ENCODE assay signal across 8 mouse cellular contexts in the genomic region with DNA sequence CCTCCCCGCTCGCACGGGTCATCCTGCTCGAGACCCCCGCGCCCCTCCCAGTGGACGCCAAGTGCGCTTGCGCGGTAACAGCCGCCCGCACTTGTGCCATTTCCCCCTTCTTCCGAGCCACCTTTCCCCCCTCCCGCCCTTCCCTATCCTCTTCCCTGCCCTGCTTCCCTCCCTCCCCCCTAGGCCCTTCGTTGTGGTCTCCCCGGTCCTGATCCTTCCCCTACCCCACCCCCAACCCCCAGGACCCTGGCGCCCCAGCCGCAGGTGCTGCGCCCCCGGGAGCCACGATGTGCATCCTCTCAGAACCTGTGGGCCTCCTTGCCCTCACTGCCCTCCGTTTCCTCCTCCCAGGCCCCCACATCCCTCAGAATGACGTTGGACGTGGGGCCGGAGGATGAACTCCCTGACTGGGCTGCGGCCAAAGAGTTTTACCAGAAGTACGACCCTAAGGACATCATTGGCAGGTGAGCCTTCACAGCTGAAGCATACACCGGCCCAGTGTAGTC. TPM values are rescaled to one million over a fixed set of nuclear protein-coding genes. Genes with fewer than 3 reads are reported as not detected.
A peak's percentile ranks its signal among the peaks of the same experiment; 100 is the strongest.
DNase-seq lines count a peak whose midpoint lies in the region; ATAC-seq and TF ChIP-seq lines count a peak whose summit lies in the region.

No protein-coding gene starts in this region.

- TF ChIP-seq CTCF in lung, adult 2 months (IDR thresholded peaks at IDR 0.05; ENCODE audit: insufficient read depth, low read length), result no peak
- no peak for TF ChIP-seq CTCF in small intestine, adult 2 months (IDR thresholded peaks at IDR 0.05; ENCODE audit: extremely low read depth, insufficient read length, insufficient replicate concordance, low read depth, low read length)

- H3K9me3 ChIP-seq in forebrain, embryonic 12.5 days, result no peaks in the 10 kb centered on the region
- H3K9me3 ChIP-seq in limb, embryonic 12.5 days, result no peaks in the 10 kb centered on the region

- no peaks in the 10 kb centered on the region for H3K27me3 ChIP-seq in forebrain, embryonic 12.5 days
- no peaks in the 10 kb centered on the region for H3K27me3 ChIP-seq in limb, embryonic 12.5 days
- no peaks in the 10 kb centered on the region for H3K27me3 ChIP-seq in small intestine, adult 2 months (ENCODE audit: control insufficient read depth, insufficient read depth, low read length)

- H3K4me3 ChIP-seq in lung, adult 2 months (replicated peaks; ENCODE audit: extremely low read depth, low read depth, low read length), result peak overlapping the region; percentile 90
- H3K4me3 ChIP-seq in forebrain, embryonic 12.5 days (replicated peaks), result peak overlapping the region; percentile 74
- H3K4me3 ChIP-seq in limb, embryonic 12.5 days (replicated peaks), result peak overlapping the region; percentile 67
- peak overlapping the region; percentile 85 for H3K4me3 ChIP-seq in small intestine, adult 2 months (ENCODE audit: low read depth, low read length)

- peak overlapping the region; percentile 78 for H3K27ac ChIP-seq in forebrain, embryonic 12.5 days
- peak overlapping the region; percentile 75 for H3K27ac ChIP-seq in limb, embryonic 12.5 days
- no peak overlapping the region for H3K27ac ChIP-seq in small intestine, adult 2 months (ENCODE audit: insufficient read depth, low read depth, low read length)

- peaks cover 8% of the 10 kb centered on the region; the same call in 1 of the 2 replicates for H3K4me1 ChIP-seq in lung, adult 2 months (ENCODE audit: control insufficient read depth, insufficient read depth, low read length)
- H3K4me1 ChIP-seq in forebrain, embryonic 12.5 days, result peaks cover 23% of the 10 kb centered on the region
- H3K4me1 ChIP-seq in limb, embryonic 12.5 days (replicated peaks), result peaks cover 19% of the 10 kb centered on the region
- H3K4me1 ChIP-seq in small intestine, adult 2 months (ENCODE audit: control insufficient read depth, insufficient read depth, insufficient read length, low read length), result peaks cover 5% of the 10 kb centered on the region; the same call in 1 of the 2 replicates

- no peak; the same call in 1 of the 2 replicates for ATAC-seq in forebrain, embryonic 12.5 days (ENCODE audit: low FRiP score)
- peak; percentile 73; the same call in 1 of the 2 replicates for ATAC-seq in limb, embryonic 12.5 days (ENCODE audit: insufficient number of reproducible peaks, insufficient read depth, low FRiP score, low TSS enrichment, low read depth)
- ATAC-seq in inflammation-experienced regulatory T-cells, adult 6 months, result no peak

- 2% methylated on average over 28 of the region's 28 CpGs for WGBS in lung, adult 2 months
- WGBS in forebrain, embryonic 12.5 days, result under 1% methylated on average over 24 of the region's 28 CpGs
- 2% methylated on average over 25 of the region's 28 CpGs for WGBS in limb, embryonic 12.5 days
- whole genome bisulfite sequencing in small intestine, adult 2 months, result under 1% methylated on average over 27 of the region's 28 CpGs

- peak; percentile 33 for DNase-seq in lung, adult 2 months
- DNase-seq in lung, postnatal 10 days, result no peak
- peak; percentile 25 for DNase-seq in brain, adult 2 months (ENCODE audit: low read depth, low spot score)
- no peak for DNase-seq in spleen, adult 12 weeks (ENCODE audit: low spot score)

- peak overlapping the region; percentile 89 for H3K9ac ChIP-seq in forebrain, embryonic 12.5 days
- peak overlapping the region; percentile 76 for H3K9ac ChIP-seq in limb, embryonic 12.5 days (replicated peaks)

- H3K36me3 ChIP-seq in forebrain, embryonic 12.5 days (replicated peaks), result peaks cover 19% of the 10 kb centered on the region
- peaks cover 33% of the 10 kb centered on the region for H3K36me3 ChIP-seq in limb, embryonic 12.5 days
- peaks cover 19% of the 10 kb centered on the region for H3K36me3 ChIP-seq in small intestine, adult 2 months (ENCODE audit: control insufficient read depth, insufficient read depth, low read length)

- no peak for TF ChIP-seq POLR2A in lung, adult 2 months (IDR thresholded peaks at IDR 0.05; ENCODE audit: borderline replicate concordance, extremely low read depth, low read depth, low read length)
- no peak for TF ChIP-seq POLR2A in small intestine, adult 2 months (IDR thresholded peaks at IDR 0.05; ENCODE audit: low read depth, low read length)

- peak overlapping the region; percentile 94 for H3K4me2 ChIP-seq in forebrain, embryonic 12.5 days
- H3K4me2 ChIP-seq in limb, embryonic 12.5 days, result peak overlapping the region; percentile 82

RNA-seq across cellular contexts. Expression of gene Phkg2, which starts 0.4 kb away (rescaled TPM):
- polyA plus RNA-seq in lung, adult 2 months (2012; rRNA removed), result 54.9 and 70.9 TPM in 2 replicates
- 56.6 and 60.7 TPM in 2 replicates for polyA plus RNA-seq in forebrain, embryonic 12.5 days (2016; fragmentation: Nextera tagmentation; extraction: Ambion mirVana)
- polyA plus RNA-seq in limb, embryonic 12.5 days (2016; fragmentation: Nextera tagmentation; extraction: Ambion mirVana), result 40.4 and 42.2 TPM in 2 replicates
- polyA plus RNA-seq in small intestine, adult 2 months (2012; rRNA removed), result 23.3 and 43.2 TPM in 2 replicates
- polyA plus RNA-seq in inflammation-experienced regulatory T-cells, adult 6 months (2017; shearing (Covaris generic)), result 100 to 1,000 TPM in 1 of 3 experiments, 10 to 100 TPM in 2; 75.0 to 116 (median 93.2) TPM

RNA-seq across cellular contexts. Expression of gene Tmem265, which starts 12.4 kb away (rescaled TPM):
- polyA plus RNA-seq in lung, adult 2 months (2012; rRNA removed), result 1.7 and 4.2 TPM in 2 replicates
- 4.2 and 4.7 TPM in 2 replicates for polyA plus RNA-seq in forebrain, embryonic 12.5 days (2016; fragmentation: Nextera tagmentation; extraction: Ambion mirVana)
- polyA plus RNA-seq in limb, embryonic 12.5 days (2016; fragmentation: Nextera tagmentation; extraction: Ambion mirVana), result 5.3 and 8.1 TPM in 2 replicates
- 3.0 and 4.8 TPM in 2 replicates for polyA plus RNA-seq in small intestine, adult 2 months (2012; rRNA removed)
- polyA plus RNA-seq in inflammation-experienced regulatory T-cells, adult 6 months (2017; shearing (Covaris generic)), result 10 to 100 TPM; 30.0 to 46.0 (median 34.3) TPM

RNA-seq across cellular contexts. Expression of gene Ccdc189, which starts 14.8 kb away (rescaled TPM):
- 14.0 and 16.5 TPM in 2 replicates for polyA plus RNA-seq in lung, adult 2 months (2012; rRNA removed)
- polyA plus RNA-seq in forebrain, embryonic 12.5 days (2016; fragmentation: Nextera tagmentation; extraction: Ambion mirVana), result 12.7 and 16.3 TPM in 2 replicates
- 12.1 and 13.1 TPM in 2 replicates for polyA plus RNA-seq in limb, embryonic 12.5 days (2016; fragmentation: Nextera tagmentation; extraction: Ambion mirVana)
- polyA plus RNA-seq in small intestine, adult 2 months (2012; rRNA removed), result 1.5 TPM in 2 replicates
- polyA plus RNA-seq in inflammation-experienced regulatory T-cells, adult 6 months (2017; shearing (Covaris generic)), result 1 to 10 TPM in 1 of 3 experiments, under 1 TPM in 2; 0.21 to 1.3 (median 0.72) TPM

RNA-seq across cellular contexts. Expression of gene Rnf40, which starts 15.0 kb away (rescaled TPM):
- polyA plus RNA-seq in lung, adult 2 months (2012; rRNA removed), result 26.1 and 32.8 TPM in 2 replicates
- polyA plus RNA-seq in forebrain, embryonic 12.5 days (2016; fragmentation: Nextera tagmentation; extraction: Ambion mirVana), result 67.7 and 74.1 TPM in 2 replicates
- 61.6 and 66.6 TPM in 2 replicates for polyA plus RNA-seq in limb, embryonic 12.5 days (2016; fragmentation: Nextera tagmentation; extraction: Ambion mirVana)
- 10.6 and 20.6 TPM in 2 replicates for polyA plus RNA-seq in small intestine, adult 2 months (2012; rRNA removed)
- 10 to 100 TPM; 24.0 to 30.6 (median 29.7) TPM for polyA plus RNA-seq in inflammation-experienced regulatory T-cells, adult 6 months (2017; shearing (Covaris generic))

RNA-seq across cellular contexts. Expression of gene Zfp629, which starts 42.0 kb away (rescaled TPM):
- polyA plus RNA-seq in lung, adult 2 months (2012; rRNA removed), result 13.9 and 15.4 TPM in 2 replicates
- 31.7 and 34.6 TPM in 2 replicates for polyA plus RNA-seq in forebrain, embryonic 12.5 days (2016; fragmentation: Nextera tagmentation; extraction: Ambion mirVana)
- 26.1 and 30.1 TPM in 2 replicates for polyA plus RNA-seq in limb, embryonic 12.5 days (2016; fragmentation: Nextera tagmentation; extraction: Ambion mirVana)
- 4.4 and 5.5 TPM in 2 replicates for polyA plus RNA-seq in small intestine, adult 2 months (2012; rRNA removed)
- polyA plus RNA-seq in inflammation-experienced regulatory T-cells, adult 6 months (2017; shearing (Covaris generic)), result under 1 TPM in 2 of 3 experiments, not detected in 1; 0.74 to 0.92 TPM

Comparison
In these comparisons a context has a peak if more than half of its experiments do, and no peak if none do; other contexts are left out.
1. DNase-seq: peak in lung, adult 2 months (single experiment) and brain, adult 2 months (single experiment); none in lung, postnatal 10 days (single experiment) and spleen, adult 12 weeks (single experiment).
2. Peak in every context shown above with its lines, with median percentiles within 50 percentile points of each other: H3K4me3 ChIP-seq.